Mouse (Mus musculus) megakaryocyte progenitor cell, adult 5-6 weeks (primary cell): ENCODE results near the gene Camp. TPM values are rescaled to one million over a fixed set of nuclear protein-coding genes. Genes with fewer than 3 reads are reported as not detected.
"Not testable (repeated sequence)": the region's sequence is repeated elsewhere in the genome, so short reads cannot be mapped to it uniquely, and the experiment has no call there.

ENCODE experiments used
- ATAC-seq: replicated peaks from 2 replicates; pipeline ENCODE4 v1.8.0; 2016; ENCODE audit warnings: mild to moderate bottlenecking, moderate TSS enrichment, inconsistent platforms; ENCODE audit not compliant: poor library complexity
- total RNA-seq, 2 experiments: library from RNA; stranded (forward) in 1 of 2; stranded (reverse) in 1 of 2; fragments of 157-497, 149-512 nt in 1 of 2; fragments of 200-1000 nt in 1 of 2; gene quantifications; 2 replicates each; pipeline versions ENCODE4 v1.2.3 to v1.2.4; 2015 to 2017

Camp gene
- total RNA-seq, 2 experiments from 2014 or later: 257 to 390 TPM

- ATAC-seq: no peak
Observed at GRCm38 (mm10) chr9:109855947-109856346, 6.5 kb upstream of the Camp start.

DNA sequence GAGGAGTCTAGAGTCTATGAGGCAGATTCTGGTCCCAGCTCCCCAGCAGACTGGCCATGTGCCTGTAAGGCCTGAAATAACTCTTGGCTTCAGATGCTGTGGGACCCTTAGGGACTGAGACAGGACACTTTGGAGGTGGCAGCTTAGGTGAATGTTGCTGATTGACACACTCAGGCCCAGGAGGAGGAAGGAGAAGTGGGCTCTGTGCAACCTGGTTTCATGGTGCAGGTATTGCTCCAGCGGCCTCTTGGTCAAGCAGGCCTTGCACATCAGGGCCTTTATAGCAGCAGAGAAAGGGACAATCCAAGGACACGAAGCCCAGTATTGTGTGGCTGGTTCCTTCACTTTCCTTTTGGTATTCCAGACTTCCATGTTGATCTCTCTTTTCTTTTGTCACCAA is 4.9 kb upstream of the Camp start:
- peak; percentile 49; the same call in 1 of the 2 replicates for ATAC-seq

DNA sequence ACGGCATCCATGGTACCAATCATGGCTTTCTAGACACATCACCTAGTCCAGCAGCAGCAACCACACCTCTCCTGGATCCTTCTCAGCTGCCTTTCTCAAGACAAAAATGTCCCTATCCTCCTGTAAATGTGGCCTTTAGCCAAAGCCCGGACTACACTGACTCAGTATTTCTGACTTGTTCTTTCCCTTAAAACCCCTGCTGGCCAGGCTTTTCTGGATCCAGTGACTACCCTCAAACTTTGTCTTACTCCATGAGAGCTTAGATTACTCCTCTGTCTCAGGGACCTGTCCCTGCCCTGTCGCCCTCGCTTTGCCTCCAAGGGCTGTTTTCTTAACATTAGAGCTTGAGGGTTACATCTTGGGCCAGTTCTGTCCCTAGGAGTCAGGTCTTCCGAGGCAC is 682 bp upstream of the Camp start:
- no peak for ATAC-seq

- ATAC-seq: no peak; the same call in 1 of the 2 replicates
Observed at GRCm38 (mm10) chr9:109833088-109833412, 16.4 kb downstream of the Camp start.

DNA sequence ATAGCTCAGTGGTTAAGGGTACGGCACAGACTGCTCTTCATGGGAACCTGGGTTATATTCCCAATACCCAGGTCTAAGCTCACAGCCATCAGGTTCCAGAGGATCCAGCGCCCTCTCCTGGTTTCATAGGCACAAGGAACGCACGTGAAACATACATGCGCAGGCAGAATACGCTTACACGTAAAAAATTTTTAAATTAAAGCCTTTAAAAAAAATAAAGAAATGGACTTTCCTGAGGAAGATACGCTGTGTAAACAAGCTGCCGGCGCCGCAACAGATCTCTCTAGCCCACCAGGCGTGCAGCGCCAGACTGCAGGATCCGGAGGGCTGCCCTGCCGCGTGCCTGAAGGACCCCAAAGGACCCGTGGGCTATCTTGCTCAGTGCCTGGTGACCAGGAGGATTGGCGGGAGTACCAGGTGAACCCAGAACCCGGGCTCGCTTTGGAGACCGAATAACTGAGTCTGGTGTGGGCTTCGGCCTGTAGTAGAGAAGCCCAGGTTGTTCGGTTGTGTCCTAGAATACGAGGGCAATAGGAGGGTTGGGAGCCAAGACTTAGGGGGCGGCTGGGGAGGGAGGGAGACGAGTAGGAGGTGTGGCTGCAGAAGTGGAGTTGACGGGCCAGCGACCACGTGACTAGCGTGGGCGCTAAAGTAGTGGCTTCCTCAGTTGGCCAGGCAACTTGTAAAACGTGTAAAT is 16.9 kb downstream of the Camp start, which contains the start of gene Nme6:
Gene Nme6, plus strand, starts transcription at position 359 of the 697 bp plus-strand sequence.
- peak; percentile 95 for ATAC-seq

DNA sequence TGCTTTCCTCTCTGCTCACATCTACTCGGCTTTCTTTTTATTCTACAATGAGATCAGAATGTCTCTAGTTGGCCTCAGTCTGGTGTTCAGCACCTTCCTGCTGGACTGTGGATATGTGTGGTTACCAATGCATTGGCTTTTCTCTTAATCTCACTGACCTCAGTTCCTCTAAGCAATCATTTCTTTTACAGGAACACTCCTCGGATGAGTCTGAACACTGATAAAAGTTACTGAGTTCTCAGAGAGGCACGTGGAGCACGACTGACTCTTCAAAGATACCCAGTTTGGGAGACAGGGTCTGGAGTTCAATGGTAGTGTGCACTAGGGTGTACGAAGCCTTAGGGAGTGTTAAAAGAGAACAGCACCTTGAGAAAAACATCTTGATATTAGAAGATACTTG is 23.2 kb downstream of the Camp start:
- peak; percentile 29 for ATAC-seq

GRCm38 (mm10) chr9:109825739-109826138 is 23.7 kb downstream of the Camp start:
- ATAC-seq: peak; percentile 29; the same call in 1 of the 2 replicates

GRCm38 (mm10) chr9:109816341-109816740 is 33.1 kb downstream of the Camp start:
- ATAC-seq: no peak

- no peak for ATAC-seq
Observed at GRCm38 (mm10) chr9:109813424-109813823, 36.0 kb downstream of the Camp start.

DNA sequence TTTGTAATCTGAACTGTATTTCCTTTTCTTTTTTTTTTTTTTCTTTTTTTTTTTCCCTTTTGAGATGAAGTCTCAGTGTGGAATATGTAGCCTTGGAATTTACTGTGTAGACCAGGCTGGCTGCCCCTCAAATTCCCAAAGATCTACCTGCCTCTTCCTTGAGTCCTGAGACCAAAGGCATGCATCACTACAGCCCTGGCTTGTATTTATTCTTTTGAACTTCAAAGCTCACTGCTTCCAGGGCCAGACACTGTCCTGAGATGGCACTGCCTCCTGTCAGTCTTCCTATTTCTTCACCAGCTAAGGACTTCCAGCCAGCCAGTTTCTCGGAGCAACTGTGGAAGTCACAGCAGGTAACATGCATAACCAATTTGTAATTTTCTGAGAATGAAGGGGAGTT is 37.4 kb downstream of the Camp start, which contains the start of gene Spink8:
Gene Spink8, plus strand, starts transcription at position 301 of the 400 bp plus-strand sequence.
- ATAC-seq: no peak

DNA sequence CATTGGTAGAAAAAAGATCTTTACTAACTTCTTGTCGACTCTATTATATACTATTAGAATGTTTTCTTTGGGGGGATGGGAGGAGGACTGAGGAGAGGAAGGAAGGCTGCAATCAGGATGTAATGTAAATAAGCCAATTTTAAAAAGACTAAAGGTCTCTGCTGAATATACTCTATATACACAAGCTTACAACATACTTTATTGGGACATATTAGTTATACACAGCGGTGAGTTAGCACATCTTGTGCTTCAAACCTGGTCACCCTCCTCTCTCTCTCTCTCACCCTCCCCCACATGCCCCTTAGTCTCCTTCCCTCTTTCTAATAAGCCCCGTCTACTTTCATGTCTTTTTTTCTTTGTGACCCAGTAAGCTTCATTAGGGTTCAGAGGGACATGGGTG is 41.5 kb downstream of the Camp start:
- peak; percentile 52 for ATAC-seq

GRCm38 (mm10) chr9:109806695-109807293 is 42.6 kb downstream of the Camp start:
- ATAC-seq: no peak

GRCm38 (mm10) chr9:109806260-109806659 is 43.2 kb downstream of the Camp start:
- no peak for ATAC-seq

- ATAC-seq: not testable (repeated sequence)
Observed at GRCm38 (mm10) chr9:109805596-109805995, 43.8 kb downstream of the Camp start.

GRCm38 (mm10) chr9:109798051-109798450 is 51.4 kb downstream of the Camp start:
- peak; percentile 74 for ATAC-seq

Other genes with a start within 250 kb of the Camp start
- not detected in 2 replicates for gene Fbxw24, start 223.6 kb downstream of the Camp start, total RNA-seq (2015)
- not detected in 2 replicates for gene Fbxw24, start 223.6 kb downstream of the Camp start, total RNA-seq (2017)
- gene Fbxw25, start 185.0 kb downstream of the Camp start, total RNA-seq (2015): not detected in 2 replicates
- not detected in 2 replicates for gene Fbxw25, start 185.0 kb downstream of the Camp start, total RNA-seq (2017)
- gene Fbxw18, start 146.9 kb downstream of the Camp start, total RNA-seq (2015): not detected in 2 replicates
- gene Fbxw18, start 146.9 kb downstream of the Camp start, total RNA-seq (2017): not detected in 2 replicates
- not detected in 2 replicates for gene Fbxw26, start 103.5 kb downstream of the Camp start, total RNA-seq (2015)
- not detected in 2 replicates for gene Fbxw26, start 103.5 kb downstream of the Camp start, total RNA-seq (2017)
- gene Fbxw27, start 58.9 kb downstream of the Camp start, total RNA-seq (2015): not detected in 2 replicates
- not detected in 2 replicates for gene Fbxw27, start 58.9 kb downstream of the Camp start, total RNA-seq (2017)
- not detected in 2 replicates for gene Spink8, start 37.3 kb downstream of the Camp start, total RNA-seq (2015)
- not detected in 2 replicates for gene Spink8, start 37.3 kb downstream of the Camp start, total RNA-seq (2017)
- gene Nme6, start 16.9 kb downstream of the Camp start, total RNA-seq (2015): 60.6 and 62.4 TPM in 2 replicates
- gene Nme6, start 16.9 kb downstream of the Camp start, total RNA-seq (2017): 40.7 and 45.1 TPM in 2 replicates
- 28.8 and 33.8 TPM in 2 replicates for gene Cdc25a, start 26.0 kb upstream of the Camp start, total RNA-seq (2015)
- gene Cdc25a, start 26.0 kb upstream of the Camp start, total RNA-seq (2017): 46.3 and 55.2 TPM in 2 replicates
- 26.7 and 32.2 TPM in 2 replicates for gene Map4, start 81.8 kb upstream of the Camp start, total RNA-seq (2015)
- gene Map4, start 81.8 kb upstream of the Camp start, total RNA-seq (2017): 20.1 and 26.3 TPM in 2 replicates